Mouse (Mus musculus): Measurements from ENCODE around the gene Snx32.
A peak's percentile ranks its signal among the peaks of the same experiment; 100 is the strongest.

Snx32 gene

GRCm38 (mm10) chr19:5480016-5480415 lies 30.3 kb downstream of the Snx32 start:
- DNase-seq, result peak; percentile 15

GRCm38 (mm10) chr19:5477668-5478300 lies 32.6 kb downstream of the Snx32 start:
- peak; percentile 17 for DNase-seq

GRCm38 (mm10) chr19:5477004-5477667 lies 33.2 kb downstream of the Snx32 start:
- peak; percentile 43 for DNase-seq

- DNase-seq, result peak; percentile 7
Observed at GRCm38 (mm10) chr19:5475069-5475714, 35.1 kb downstream of the Snx32 start.

GRCm38 (mm10) chr19:5474281-5475068 lies 35.9 kb downstream of the Snx32 start:
- DNase-seq, result peak; percentile 58

GRCm38 (mm10) chr19:5473720-5474119 lies 36.6 kb downstream of the Snx32 start, which contains the start of gene Efemp2:
TSS of gene Efemp2 (plus strand) at chr19:5473954.
- DNase-seq, result peak; percentile 77

- DNase-seq, result no peak
Observed at GRCm38 (mm10) chr19:5472857-5473256, 37.5 kb downstream of the Snx32 start.

GRCm38 (mm10) chr19:5471846-5472245 lies 38.5 kb downstream of the Snx32 start:
- no peak for DNase-seq

GRCm38 (mm10) chr19:5468374-5468773 lies 42.0 kb downstream of the Snx32 start, which contains the start of gene Ctsw:
TSS of gene Ctsw (minus strand) at chr19:5468507.
- DNase-seq, result peak; percentile 77

- no peak for DNase-seq
Observed at GRCm38 (mm10) chr19:5466916-5467500, 43.3 kb downstream of the Snx32 start.

- DNase-seq, result peak; percentile 12
Observed at GRCm38 (mm10) chr19:5465037-5465436, 45.3 kb downstream of the Snx32 start.

- peak; percentile 87 for DNase-seq
Observed at GRCm38 (mm10) chr19:5463791-5464562, 46.4 kb downstream of the Snx32 start.

GRCm38 (mm10) chr19:5463212-5463611 lies 47.1 kb downstream of the Snx32 start:
- peak; percentile 19 for DNase-seq

- peak; percentile 9 for DNase-seq
Observed at GRCm38 (mm10) chr19:5461411-5461810, 48.9 kb downstream of the Snx32 start.

GRCm38 (mm10) chr19:5460465-5460911 lies 49.9 kb downstream of the Snx32 start, which contains the start of gene Fibp:
TSS of gene Fibp (plus strand) at chr19:5460615.
- peak; percentile 86 for DNase-seq

- DNase-seq, result no peak
Observed at GRCm38 (mm10) chr19:5459896-5460295, 50.4 kb downstream of the Snx32 start.

GRCm38 (mm10) chr19:5459019-5459418 lies 51.3 kb downstream of the Snx32 start:
- peak; percentile 13 for DNase-seq

GRCm38 (mm10) chr19:5457746-5458442 lies 52.4 kb downstream of the Snx32 start, which contains the start of gene Ccdc85b:
TSS of gene Ccdc85b (minus strand) at chr19:5457894.
- DNase-seq, result no peak

GRCm38 (mm10) chr19:5456922-5457745 lies 53.2 kb downstream of the Snx32 start:
- peak; percentile 97 for DNase-seq
